Mouse (Mus musculus) C2C12 (cell line): ENCODE results near the gene Sstr3.

Experiments
- CEBPB ChIP-seq: IDR thresholded peaks from one replicate; pipeline ENCODE4 v1.6.1; 2011; ENCODE audit warnings: low read depth, mild to moderate bottlenecking, control low read depth, moderate library complexity
- CTCF ChIP-seq: IDR thresholded peaks from one replicate; pipeline ENCODE4 v1.5.1; 2011; ENCODE audit not compliant: control insufficient read depth, insufficient read depth, insufficient read length
- MAX ChIP-seq: IDR thresholded peaks from one replicate; pipeline ENCODE4 v1.6.1; 2011; ENCODE audit warnings: mild to moderate bottlenecking, control low read depth
- MYOD1 ChIP-seq: IDR thresholded peaks from one replicate; pipeline ENCODE4 v1.6.1; 2011; ENCODE audit warnings: low read depth; ENCODE audit not compliant: control insufficient read depth, insufficient read length
- MYOG ChIP-seq: IDR thresholded peaks from one replicate; pipeline ENCODE4 v1.6.1; 2011; ENCODE audit not compliant: control insufficient read depth, insufficient read length; ENCODE audit errors: extremely low read depth
- USF1 ChIP-seq: IDR thresholded peaks from one replicate; pipeline ENCODE4 v1.6.1; 2011; ENCODE audit warnings: low read depth, mild to moderate bottlenecking, control low read depth, moderate library complexity

GRCm38 (mm10) chr15:78548336-78548665 is 3.8 kb upstream of the Sstr3 start:
- no peak for TF ChIP-seq CTCF
- no peak for TF ChIP-seq USF1
- no peak for TF ChIP-seq MYOG
- TF ChIP-seq MAX: no peak
- TF ChIP-seq MYOD1: peak; percentile 74
- TF ChIP-seq CEBPB: no peak
